Mouse (Mus musculus): Measurements from ENCODE around the gene Abr. TPM values are rescaled to one million over a fixed set of nuclear protein-coding genes. Genes with fewer than 3 reads are reported as not detected.

Abr gene
- polyA plus RNA-seq, 1 experiment from 2014 or later = 42.7 TPM

GRCm38 (mm10) chr11:76630487-76630886 is 8.4 kb upstream of the Abr start:
- 0 out of 2 replicates have a peak, but pooled peaks cover 2% of the 10 kb centered on the region for H3K27me3 ChIP-seq (ENCODE audit: control insufficient read depth, insufficient read depth, low read length)
- WGBS = 78% methylated on average over 5 of the region's 5 CpGs

GRCm38 (mm10) chr11:76630023-76630422 is 7.9 kb upstream of the Abr start:
- 0 out of 2 replicates have a peak, but pooled peaks cover 2% of the 10 kb centered on the region for H3K27me3 ChIP-seq (ENCODE audit: control insufficient read depth, insufficient read depth, low read length)
- no peaks in the 10 kb centered on the region for H3K4me1 ChIP-seq (ENCODE audit: control insufficient read depth, insufficient read depth, low read length)
- no peak for ATAC-seq (ENCODE audit: insufficient number of reproducible peaks, insufficient read depth, low FRiP score, low read depth)
- no peak overlapping the region for H3K27ac ChIP-seq (ENCODE audit: low read length)
- H3K4me3 ChIP-seq (ENCODE audit: low read depth, low read length) = no peak overlapping the region
- no peak overlapping the region for H3K4me2 ChIP-seq (replicated peaks; ENCODE audit: low read depth, low read length)
- no peaks in the 10 kb centered on the region for H3K36me3 ChIP-seq (ENCODE audit: control insufficient read depth, insufficient read depth, low read length)
- WGBS = 47% methylated on average over 2 of the region's 2 CpGs
- no peak overlapping the region for H3K9ac ChIP-seq (replicated peaks; ENCODE audit: low read depth, low read length)
- no peaks in the 10 kb centered on the region for H3K9me3 ChIP-seq (ENCODE audit: control insufficient read depth, low read depth, low read length)

More at GRCm38 (mm10) chr11:76630487-76630886, 8.4 kb upstream of the Abr start:
- H3K9me3 ChIP-seq (ENCODE audit: control insufficient read depth, low read depth, low read length) = no peaks in the 10 kb centered on the region
- no peak for ATAC-seq (ENCODE audit: insufficient number of reproducible peaks, insufficient read depth, low FRiP score, low read depth)
- no peak overlapping the region for H3K27ac ChIP-seq (ENCODE audit: low read length)
- H3K36me3 ChIP-seq (ENCODE audit: control insufficient read depth, insufficient read depth, low read length) = no peaks in the 10 kb centered on the region
- no peak overlapping the region for H3K4me2 ChIP-seq (replicated peaks; ENCODE audit: low read depth, low read length)
- no peak overlapping the region for H3K9ac ChIP-seq (replicated peaks; ENCODE audit: low read depth, low read length)
- H3K4me1 ChIP-seq (ENCODE audit: control insufficient read depth, insufficient read depth, low read length) = no peaks in the 10 kb centered on the region
- H3K4me3 ChIP-seq (ENCODE audit: low read depth, low read length) = no peak overlapping the region

DNA sequence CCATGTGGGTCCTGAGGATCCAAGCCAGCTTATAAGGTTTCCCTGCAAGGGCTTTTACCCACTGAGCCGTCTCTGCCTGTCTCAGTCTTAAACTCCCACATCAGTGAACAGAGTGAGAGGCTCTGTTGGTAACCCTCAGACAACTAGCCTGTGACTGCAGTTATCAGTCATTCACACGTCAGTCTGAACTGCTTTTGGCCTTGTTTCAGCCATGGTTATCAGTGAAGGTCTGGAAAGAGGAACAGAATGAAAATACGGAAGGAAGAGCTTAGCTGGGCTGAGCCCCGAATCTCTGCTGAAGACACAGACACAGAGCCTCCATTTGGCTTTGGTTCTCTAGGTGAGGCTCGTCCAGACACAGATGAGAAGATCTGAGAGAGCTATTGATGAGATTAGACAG is 6.5 kb upstream of the Abr start:
- 66% methylated on average over 5 of the region's 5 CpGs for whole genome bisulfite sequencing

GRCm38 (mm10) chr11:76624881-76625280 is 2.8 kb upstream of the Abr start:
- ATAC-seq (ENCODE audit: insufficient number of reproducible peaks, insufficient read depth, low FRiP score, low read depth) = no peak
- Histone ChIP-seq H3K9me3 (ENCODE audit: control insufficient read depth, low read depth, low read length) (no peaks in the 10 kb centered on the region), H3K4me2 (replicated peaks; ENCODE audit: low read depth, low read length) (no peak overlapping the region), H3K4me1 (ENCODE audit: control insufficient read depth, insufficient read depth, low read length) (0 out of 2 replicates have a peak, but pooled peaks cover 2% of the 10 kb centered on the region), H3K27me3 (ENCODE audit: control insufficient read depth, insufficient read depth, low read length) (0 out of 2 replicates have a peak, but pooled peaks cover 6% of the 10 kb centered on the region), H3K27ac (ENCODE audit: low read length) (no peak overlapping the region), H3K4me3 (ENCODE audit: low read depth, low read length) (no peak overlapping the region), H3K9ac (replicated peaks; ENCODE audit: low read depth, low read length) (no peak overlapping the region), H3K36me3 (ENCODE audit: control insufficient read depth, insufficient read depth, low read length) (no peaks in the 10 kb centered on the region)
- WGBS = 83% methylated on average over 3 of the region's 3 CpGs

More for the DNA sequence above, 6.5 kb upstream of the Abr start:
- Histone ChIP-seq H3K4me1 (ENCODE audit: control insufficient read depth, insufficient read depth, low read length) (no peaks in the 10 kb centered on the region), H3K9me3 (ENCODE audit: control insufficient read depth, low read depth, low read length) (no peaks in the 10 kb centered on the region), H3K9ac (replicated peaks; ENCODE audit: low read depth, low read length) (no peak overlapping the region), H3K4me2 (replicated peaks; ENCODE audit: low read depth, low read length) (no peak overlapping the region), H3K4me3 (ENCODE audit: low read depth, low read length) (no peak overlapping the region), H3K36me3 (ENCODE audit: control insufficient read depth, insufficient read depth, low read length) (no peaks in the 10 kb centered on the region), H3K27me3 (ENCODE audit: control insufficient read depth, insufficient read depth, low read length) (0 out of 2 replicates have a peak, but pooled peaks cover 2% of the 10 kb centered on the region), H3K27ac (ENCODE audit: low read length) (no peak overlapping the region)
- ATAC-seq (ENCODE audit: insufficient number of reproducible peaks, insufficient read depth, low FRiP score, low read depth) = no peak

DNA sequence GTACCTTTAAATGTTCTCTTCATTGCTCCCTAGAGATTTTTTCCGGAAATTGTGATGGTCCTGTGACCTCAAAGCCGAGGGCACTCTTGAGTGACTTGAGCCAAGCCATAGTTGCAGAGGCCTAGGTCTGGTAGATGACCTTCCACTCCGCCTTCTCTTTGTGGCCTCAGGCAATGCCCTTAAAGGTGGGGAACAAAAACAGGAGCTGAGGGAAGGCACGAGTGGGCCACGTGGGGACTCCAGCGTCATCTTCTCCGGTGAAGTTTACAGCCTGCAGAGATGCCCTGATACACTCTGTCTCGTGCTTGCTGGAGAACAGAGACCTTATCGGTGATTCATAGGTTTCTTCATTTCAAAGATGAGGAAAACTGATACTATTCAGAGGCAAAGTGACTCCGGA is 2.0 kb upstream of the Abr start:
- no peaks in the 10 kb centered on the region for H3K9me3 ChIP-seq (ENCODE audit: control insufficient read depth, low read depth, low read length)
- peak overlapping the region; percentile 50; the same call in 1 of the 2 replicates for H3K9ac ChIP-seq (replicated peaks; ENCODE audit: low read depth, low read length)
- H3K4me1 ChIP-seq (ENCODE audit: control insufficient read depth, insufficient read depth, low read length) = 0 out of 2 replicates have a peak, but pooled peaks cover 2% of the 10 kb centered on the region
- 61% methylated on average over 10 of the region's 10 CpGs for WGBS
- 0 out of 2 replicates have a peak, but pooled peaks cover 6% of the 10 kb centered on the region for H3K27me3 ChIP-seq (ENCODE audit: control insufficient read depth, insufficient read depth, low read length)
- ATAC-seq (ENCODE audit: insufficient number of reproducible peaks, insufficient read depth, low FRiP score, low read depth) = no peak
- H3K36me3 ChIP-seq (ENCODE audit: control insufficient read depth, insufficient read depth, low read length) = no peaks in the 10 kb centered on the region
- H3K4me2 ChIP-seq (replicated peaks; ENCODE audit: low read depth, low read length) = peak overlapping the region; percentile 93; the same call in 1 of the 2 replicates
- no peak overlapping the region for H3K27ac ChIP-seq (ENCODE audit: low read length)
- H3K4me3 ChIP-seq (ENCODE audit: low read depth, low read length) = peak overlapping the region; percentile 64

- H3K4me1 ChIP-seq (ENCODE audit: control insufficient read depth, insufficient read depth, low read length) = 0 out of 2 replicates have a peak, but pooled peaks cover 2% of the 10 kb centered on the region
Measured at GRCm38 (mm10) chr11:76623206-76623961, 1.3 kb upstream of the Abr start.

DNA sequence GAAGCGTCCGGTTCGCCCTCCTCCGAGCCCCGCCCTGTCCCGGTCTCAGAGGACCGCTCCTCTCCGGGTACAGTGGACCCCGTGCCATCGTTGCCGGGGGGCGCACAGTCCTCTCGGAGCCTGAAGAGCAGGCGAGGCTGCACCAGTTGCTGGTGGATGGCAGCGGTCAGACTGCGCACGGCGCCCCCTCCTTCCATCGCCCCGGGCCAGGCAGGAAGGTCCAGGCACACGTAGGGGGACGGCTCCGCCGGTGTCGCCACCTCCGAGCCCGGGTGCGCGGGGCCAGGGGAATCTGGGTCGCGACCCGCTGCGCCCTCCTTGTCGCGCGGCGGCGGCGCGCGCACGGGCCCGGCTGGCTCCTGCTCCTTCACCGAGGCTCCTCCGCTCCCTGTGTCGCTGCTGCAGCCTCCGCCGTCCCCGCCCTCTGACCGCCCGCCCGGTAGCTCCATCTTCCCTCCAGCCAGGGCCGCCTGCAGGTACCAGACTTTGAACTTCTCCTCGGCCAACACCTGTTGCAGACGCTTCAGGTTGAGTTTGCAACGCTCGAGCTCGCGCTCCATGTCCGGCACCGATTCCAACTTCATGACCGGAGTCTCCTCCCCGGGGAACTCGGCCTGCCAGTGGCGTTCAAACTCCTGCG is 572 bp upstream of the Abr start:
- peak; percentile 30; the same call in 1 of the 2 replicates for ATAC-seq (ENCODE audit: insufficient number of reproducible peaks, insufficient read depth, low FRiP score, low read depth)
- under 1% methylated on average over 66 of the region's 66 CpGs for WGBS

More at GRCm38 (mm10) chr11:76623206-76623961, 1.3 kb upstream of the Abr start:
- peak; percentile 68; the same call in 1 of the 2 replicates for ATAC-seq (ENCODE audit: insufficient number of reproducible peaks, insufficient read depth, low FRiP score, low read depth)
- H3K27ac ChIP-seq (ENCODE audit: low read length) = peak overlapping the region; percentile 28; the same call in 1 of the 2 replicates
- 1% methylated on average over 67 of the region's 72 CpGs for WGBS
- H3K9me3 ChIP-seq (ENCODE audit: control insufficient read depth, low read depth, low read length) = no peaks in the 10 kb centered on the region
- H3K27me3 ChIP-seq (ENCODE audit: control insufficient read depth, insufficient read depth, low read length) = 0 out of 2 replicates have a peak, but pooled peaks cover 6% of the 10 kb centered on the region
- no peaks in the 10 kb centered on the region for H3K36me3 ChIP-seq (ENCODE audit: control insufficient read depth, insufficient read depth, low read length)
- H3K9ac ChIP-seq (replicated peaks; ENCODE audit: low read depth, low read length) = peak overlapping the region; percentile 50
- peak overlapping the region; percentile 64 for H3K4me3 ChIP-seq (ENCODE audit: low read depth, low read length)
- peak overlapping the region; percentile 93 for H3K4me2 ChIP-seq (replicated peaks; ENCODE audit: low read depth, low read length)

DNA sequence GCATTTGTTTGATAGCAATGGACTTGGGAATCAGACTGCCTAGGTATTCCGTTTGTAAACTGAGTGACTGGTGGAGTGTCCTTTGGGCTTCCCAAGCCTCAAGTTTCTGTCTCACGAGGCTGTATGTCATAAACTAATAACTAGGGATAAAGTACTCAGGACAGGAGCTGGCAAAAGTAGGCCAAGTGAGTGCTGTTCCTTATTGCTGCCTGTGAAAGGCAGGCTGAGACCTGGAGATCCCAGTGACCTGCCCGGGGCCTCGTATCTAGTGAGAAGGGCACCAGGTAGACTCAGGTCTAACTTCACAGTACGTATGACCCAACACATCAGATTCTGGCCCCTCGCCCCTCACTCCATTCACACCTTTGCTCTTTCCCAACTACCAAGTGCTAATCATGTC is 4.0 kb downstream of the Abr start:
- Histone ChIP-seq H3K27ac (ENCODE audit: low read length) (no peak overlapping the region), H3K36me3 (ENCODE audit: control insufficient read depth, insufficient read depth, low read length) (no peaks in the 10 kb centered on the region), H3K9ac (replicated peaks; ENCODE audit: low read depth, low read length) (no peak overlapping the region), H3K4me2 (replicated peaks; ENCODE audit: low read depth, low read length) (no peak overlapping the region), H3K4me1 (ENCODE audit: control insufficient read depth, insufficient read depth, low read length) (0 out of 2 replicates have a peak, but pooled peaks cover 6% of the 10 kb centered on the region), H3K9me3 (ENCODE audit: control insufficient read depth, low read depth, low read length) (no peaks in the 10 kb centered on the region), H3K27me3 (ENCODE audit: control insufficient read depth, insufficient read depth, low read length) (0 out of 2 replicates have a peak, but pooled peaks cover 4% of the 10 kb centered on the region), H3K4me3 (ENCODE audit: low read depth, low read length) (no peak overlapping the region)
- 81% methylated on average over 6 of the region's 6 CpGs for WGBS
- no peak for ATAC-seq (ENCODE audit: insufficient number of reproducible peaks, insufficient read depth, low FRiP score, low read depth)

More for the DNA sequence above, 572 bp upstream of the Abr start:
- Histone ChIP-seq H3K9ac (replicated peaks; ENCODE audit: low read depth, low read length) (peak overlapping the region; percentile 50), H3K36me3 (ENCODE audit: control insufficient read depth, insufficient read depth, low read length) (no peaks in the 10 kb centered on the region), H3K27ac (ENCODE audit: low read length) (peak overlapping the region; percentile 22; the same call in 1 of the 2 replicates), H3K27me3 (ENCODE audit: control insufficient read depth, insufficient read depth, low read length) (0 out of 2 replicates have a peak, but pooled peaks cover 6% of the 10 kb centered on the region), H3K4me1 (ENCODE audit: control insufficient read depth, insufficient read depth, low read length) (0 out of 2 replicates have a peak, but pooled peaks cover 2% of the 10 kb centered on the region), H3K4me3 (ENCODE audit: low read depth, low read length) (peak overlapping the region; percentile 64), H3K9me3 (ENCODE audit: control insufficient read depth, low read depth, low read length) (no peaks in the 10 kb centered on the region), H3K4me2 (replicated peaks; ENCODE audit: low read depth, low read length) (peak overlapping the region; percentile 93)

Data from stomach, embryonic 14.5 days (tissue).